Mouse (Mus musculus): Measurements from ENCODE around the gene Frmd8.
A peak's percentile ranks its signal among the peaks of the same experiment; 100 is the strongest.

GRCm38 (mm10) chr19:5921715-5922114 lies 46.6 kb upstream of the Frmd8 start:
- TF ChIP-seq NRF1 (IDR thresholded peaks at IDR 0.05; ENCODE audit: insufficient read depth, low read depth, low read length, poor library complexity, severe bottlenecking) = no peak
- TF ChIP-seq ZMIZ1 (IDR thresholded peaks at IDR 0.05; ENCODE audit: low read depth, low read length) = no peak
- no peak for TF ChIP-seq CHD2 (IDR thresholded peaks at IDR 0.05; ENCODE audit: low read length)
- TF ChIP-seq ZKSCAN1 (IDR thresholded peaks at IDR 0.05; ENCODE audit: low read depth, low read length) = no peak
- TF ChIP-seq ELF1 (IDR thresholded peaks at IDR 0.05; ENCODE audit: low read depth, low read length) = no peak
- TF ChIP-seq TCF12 (IDR thresholded peaks at IDR 0.05; ENCODE audit: low read depth, low read length) = no peak
- no peak for TF ChIP-seq MXI1 (IDR thresholded peaks at IDR 0.05; ENCODE audit: low read depth, low read length)
- no peak for TF ChIP-seq RAD21 (IDR thresholded peaks at IDR 0.05; ENCODE audit: low read depth, low read length)
- no peak for TF ChIP-seq USF2 (IDR thresholded peaks at IDR 0.05; ENCODE audit: borderline replicate concordance in 1 of 2, insufficient read depth in 1 of 2, low read depth in 1 of 2, low read length in 2 of 2)
- no peak for TF ChIP-seq ETS1 (IDR thresholded peaks at IDR 0.05; ENCODE audit: low read depth, low read length)
- 0 out of 4 replicates have a peak, but pooled peaks of 1 of the 2 experiments have one; percentile 9 for TF ChIP-seq POLR2A (IDR thresholded peaks at IDR 0.05; ENCODE audit: control insufficient read depth in 1 of 2, insufficient read depth in 1 of 2, low read depth in 1 of 2, low read length in 2 of 2, poor library complexity in 1 of 2)
